Mouse (Mus musculus) CD8-positive naive resting alpha-beta T cell, adult 2 months (primary cell): Measurements from ENCODE around the gene Lss.
A peak's percentile ranks its signal among the peaks of the same experiment; 100 is the strongest.

ENCODE experiments used
- DNase-seq, 2 experiments: peaks; one replicate each; pipeline ENCODE4 v3.0.0; 2022; ENCODE audit warnings: low read depth in 2 of 2, low spot score in 2 of 2

Lss gene

DNA sequence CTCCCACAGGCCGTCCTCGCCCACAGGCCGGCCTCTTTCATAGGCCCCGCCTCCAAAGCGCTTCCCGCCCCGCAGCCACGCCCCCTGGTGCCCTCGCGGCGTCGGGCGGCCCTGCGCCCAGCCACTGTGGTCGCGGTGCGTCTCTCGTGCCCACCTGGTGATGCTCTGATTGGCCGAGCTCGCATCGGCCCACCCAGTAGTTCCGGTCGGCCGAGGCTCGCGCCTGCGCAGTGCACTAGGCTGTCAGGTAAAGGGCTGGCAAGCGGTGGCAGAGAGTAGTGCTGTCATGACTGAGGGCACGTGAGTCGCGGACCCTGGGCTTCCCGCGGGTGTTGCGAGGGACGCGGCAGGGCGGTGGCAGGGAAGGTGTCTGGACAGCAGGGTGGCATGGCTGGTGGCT is at the start of gene Lss:
Lss (plus strand) TSS at position 214 of the 400 bp plus-strand sequence.
- peak; percentile 94 to 95 for DNase-seq

DNA sequence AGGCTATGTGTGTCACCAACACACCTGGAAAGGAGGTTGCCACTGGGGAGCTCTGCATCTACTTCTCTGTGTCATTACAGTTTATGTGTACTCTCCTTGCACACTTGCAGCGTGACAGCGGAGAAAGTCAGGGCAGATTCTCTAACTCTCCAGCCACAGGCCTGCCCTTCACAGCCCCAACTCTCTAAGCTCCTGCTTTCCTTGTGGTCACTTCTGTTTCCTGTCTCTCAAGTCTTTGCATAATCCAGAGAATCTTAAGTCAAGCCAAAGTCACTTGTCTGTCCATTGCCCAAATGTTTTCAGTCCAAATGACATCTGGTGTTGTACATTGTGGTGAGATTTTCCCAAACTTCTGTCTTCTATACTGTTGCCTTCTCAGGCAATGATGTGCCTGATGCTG is 45.1 kb upstream of the Lss start:
- DNase-seq, result no peak

DNA sequence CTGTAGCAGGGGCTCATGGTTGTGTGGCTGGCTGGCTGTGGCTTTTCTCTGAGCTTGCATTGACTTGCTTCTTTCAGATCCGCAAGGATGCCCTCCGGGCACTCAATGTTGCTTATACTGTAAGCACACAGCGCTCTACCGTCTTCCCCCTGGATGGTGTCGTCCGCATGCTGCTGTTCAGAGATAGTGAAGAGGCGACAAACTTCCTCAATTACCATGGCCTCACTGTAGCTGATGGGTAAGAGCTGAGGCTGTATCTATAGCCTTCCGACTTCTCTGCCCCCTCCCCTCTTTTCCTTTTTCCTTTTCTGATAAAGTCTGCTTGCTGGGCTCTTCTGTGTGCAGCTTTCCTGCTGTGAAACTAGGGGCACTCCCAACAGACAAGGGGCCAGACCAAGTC is 43.1 kb upstream of the Lss start:
- DNase-seq, result no peak

GRCm38 (mm10) chr10:76489205-76489604 is 42.2 kb upstream of the Lss start:
- DNase-seq, result no peak

- no peak for DNase-seq
Measured at GRCm38 (mm10) chr10:76493527-76493926, 37.9 kb upstream of the Lss start.

- DNase-seq, result no peak
Measured at GRCm38 (mm10) chr10:76495501-76495900, 35.9 kb upstream of the Lss start.

GRCm38 (mm10) chr10:76496366-76496765 is 35.0 kb upstream of the Lss start:
- DNase-seq, result no peak

DNA sequence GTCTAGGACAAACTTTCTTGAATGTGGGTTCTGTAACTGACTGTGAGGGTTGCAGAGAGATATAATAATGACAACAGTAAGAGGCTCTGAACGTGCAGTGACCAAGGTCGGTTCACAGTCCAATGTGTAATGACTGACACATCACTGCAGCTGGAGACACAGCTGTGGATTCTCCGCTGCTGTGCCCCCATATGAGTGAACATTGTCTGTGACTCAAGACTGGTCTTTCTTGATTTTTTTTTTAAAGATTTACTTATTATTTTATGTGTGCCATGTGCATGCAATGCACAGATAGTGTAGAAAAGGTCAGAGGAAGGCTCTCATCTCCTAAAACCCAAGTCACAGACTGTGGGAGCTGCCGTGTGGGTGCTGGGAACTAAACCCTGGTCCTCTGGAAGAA is 33.9 kb upstream of the Lss start:
- no peak for DNase-seq

DNA sequence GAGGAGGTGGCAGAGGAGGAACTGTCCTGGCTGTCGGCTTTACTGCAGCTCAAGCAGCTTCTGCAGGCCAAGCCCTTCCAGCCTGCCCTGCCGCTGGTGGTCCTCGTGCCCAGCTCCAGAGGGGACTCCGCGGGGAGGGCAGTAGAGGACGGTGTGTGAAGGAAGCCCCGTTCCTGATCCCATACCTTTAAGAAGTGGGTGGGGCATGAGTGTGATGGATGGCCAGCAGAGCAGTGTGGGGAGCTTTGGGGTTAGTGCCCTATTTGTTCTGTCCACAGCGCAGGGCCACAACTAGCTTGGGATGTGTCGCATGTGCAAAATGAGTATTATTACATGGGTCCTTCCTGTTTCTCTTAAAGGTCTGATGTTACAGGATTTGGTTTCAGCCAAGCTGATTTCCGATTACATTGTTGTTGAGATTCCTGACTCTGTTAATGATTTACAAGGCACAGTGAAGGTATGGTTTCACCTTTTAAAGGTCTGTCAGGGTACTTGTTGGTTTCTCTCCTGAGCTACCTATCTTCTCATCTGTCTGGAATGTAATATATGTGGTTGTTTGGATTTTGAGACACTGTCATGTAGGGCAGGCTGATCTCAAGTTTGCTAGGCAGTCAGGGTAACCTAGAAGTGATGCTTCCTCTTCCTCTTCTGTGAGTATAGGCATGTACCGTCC is 27.0 kb upstream of the Lss start:
- no peak for DNase-seq

GRCm38 (mm10) chr10:76505865-76506264 is 25.5 kb upstream of the Lss start:
- DNase-seq, result no peak

GRCm38 (mm10) chr10:76512965-76513583 is 18.3 kb upstream of the Lss start:
- DNase-seq, result peak; percentile 72 to 77

DNA sequence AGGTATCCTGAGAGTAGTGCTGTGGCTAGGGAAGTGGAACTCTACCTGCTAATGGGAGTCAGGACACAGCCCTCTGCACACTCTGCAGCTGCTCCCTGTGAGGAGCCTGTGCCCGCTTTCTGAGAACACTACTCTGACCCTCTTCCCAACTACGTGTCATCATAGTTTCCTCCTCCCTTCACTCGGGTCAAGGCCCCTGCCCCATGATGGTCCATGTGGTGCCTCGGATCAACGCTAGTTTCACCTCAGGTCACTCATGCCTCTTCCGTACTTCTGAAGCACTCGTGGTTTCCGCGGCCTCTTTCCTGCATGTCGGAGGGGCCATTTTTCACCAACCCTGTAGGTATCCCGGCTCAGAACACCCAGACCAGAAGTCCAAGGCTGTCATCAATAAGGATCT is 466 bp upstream of the Lss start:
- DNase-seq, result no peak

GRCm38 (mm10) chr10:76531828-76532227 is 440 bp downstream of the Lss start:
- DNase-seq, result no peak

DNA sequence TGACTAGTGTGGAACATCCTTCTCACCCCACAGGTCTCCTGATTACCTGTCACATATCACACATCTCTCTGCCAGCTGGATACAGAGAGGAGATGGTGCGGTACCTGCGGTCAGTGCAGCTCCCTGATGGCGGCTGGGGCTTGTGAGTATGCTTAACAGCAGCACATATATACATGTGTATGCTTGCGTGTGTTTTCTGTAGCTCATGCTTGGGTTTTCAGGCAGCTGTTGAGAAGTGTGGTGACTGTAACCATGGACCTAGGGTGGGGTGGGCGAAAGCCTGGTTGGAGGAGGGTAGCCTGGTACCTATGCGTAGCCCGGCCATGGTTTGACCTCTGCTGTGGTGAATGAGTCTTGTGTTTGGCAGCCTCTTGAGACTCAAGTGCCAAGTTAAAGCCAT is 4.1 kb downstream of the Lss start:
- DNase-seq, result no peak

DNA sequence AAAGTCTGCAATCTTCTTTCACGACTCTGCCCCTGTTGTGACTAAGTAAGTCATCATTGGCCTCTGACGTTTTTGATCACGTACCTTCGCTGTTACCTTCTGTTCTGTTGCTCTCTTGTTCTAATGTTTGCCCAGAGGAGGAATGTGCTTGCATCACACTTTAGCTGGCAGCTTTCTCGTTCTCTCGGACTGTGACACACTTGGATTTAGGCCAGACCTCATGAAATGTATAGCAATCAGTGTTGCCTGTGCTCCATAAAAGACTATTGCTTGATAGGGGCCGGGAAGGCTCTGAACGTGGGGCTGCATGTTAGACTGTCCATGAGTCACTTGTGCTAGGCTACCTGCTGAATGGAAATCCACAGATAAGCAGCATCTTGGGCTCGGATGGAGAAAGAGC is 6.2 kb downstream of the Lss start:
- DNase-seq, result no peak

DNA sequence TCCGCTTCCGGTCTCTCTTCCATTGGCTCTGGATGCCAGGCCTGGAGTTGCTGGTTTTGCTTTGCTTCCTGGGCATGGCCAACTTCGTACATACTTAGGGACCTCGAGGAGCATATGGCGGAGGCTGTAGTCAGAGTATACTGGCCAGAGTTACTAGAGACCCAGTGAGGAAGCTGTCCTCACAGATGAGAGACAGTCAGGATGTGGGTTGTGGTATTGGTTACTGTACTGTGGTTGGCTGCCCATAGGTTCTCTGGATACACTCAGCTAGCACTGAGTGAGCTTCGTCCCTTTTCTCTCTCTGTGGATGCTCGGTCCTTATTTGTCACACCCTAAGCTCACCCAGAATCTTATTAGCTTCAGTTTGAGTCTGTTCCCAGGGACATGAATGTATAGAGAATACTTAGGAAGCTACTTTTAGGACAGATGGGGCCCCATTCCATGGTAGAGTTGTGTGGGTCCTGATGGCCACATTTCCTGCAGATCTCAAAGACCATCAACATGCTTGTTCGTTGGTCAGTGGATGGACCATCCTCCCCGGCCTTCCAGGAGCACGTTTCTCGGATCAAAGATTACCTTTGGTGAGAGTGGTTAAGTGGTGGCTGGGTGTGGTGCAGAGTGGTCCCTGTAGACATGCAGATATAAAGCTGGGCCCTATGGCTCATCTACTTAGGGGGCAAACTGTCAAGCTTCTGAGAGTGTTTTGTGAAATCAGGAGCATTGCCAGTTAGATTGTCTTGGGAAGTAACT is 10.1 kb downstream of the Lss start:
- no peak for DNase-seq

- peak in 1 of 2 experiments; percentile 24 for DNase-seq
Measured at GRCm38 (mm10) chr10:76542636-76543375, 11.4 kb downstream of the Lss start.

- no peak for DNase-seq
Measured at GRCm38 (mm10) chr10:76546566-76546965, 15.2 kb downstream of the Lss start.

GRCm38 (mm10) chr10:76548218-76548617 is 16.8 kb downstream of the Lss start:
- DNase-seq, result no peak

DNA sequence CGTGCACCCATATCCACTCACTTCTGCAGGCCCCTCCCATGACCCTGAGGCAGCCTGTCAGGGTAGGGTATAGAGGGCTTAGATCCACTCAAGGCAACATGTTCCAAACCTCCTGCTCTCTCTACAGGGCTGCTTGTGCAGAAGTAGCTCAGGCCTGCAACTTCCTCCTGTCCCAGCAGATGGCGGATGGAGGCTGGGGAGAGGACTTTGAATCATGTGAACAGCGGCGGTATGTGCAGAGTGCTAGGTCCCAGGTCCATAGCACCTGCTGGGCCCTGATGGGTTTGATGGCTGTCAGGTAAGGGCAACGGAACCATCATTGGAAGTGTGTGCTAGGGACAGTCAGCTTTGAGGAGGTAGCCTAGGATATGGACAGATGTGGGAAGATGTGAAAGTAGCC is 19.1 kb downstream of the Lss start:
- no peak for DNase-seq

- no peak for DNase-seq
Measured at GRCm38 (mm10) chr10:76551556-76551955, 20.2 kb downstream of the Lss start.

DNA sequence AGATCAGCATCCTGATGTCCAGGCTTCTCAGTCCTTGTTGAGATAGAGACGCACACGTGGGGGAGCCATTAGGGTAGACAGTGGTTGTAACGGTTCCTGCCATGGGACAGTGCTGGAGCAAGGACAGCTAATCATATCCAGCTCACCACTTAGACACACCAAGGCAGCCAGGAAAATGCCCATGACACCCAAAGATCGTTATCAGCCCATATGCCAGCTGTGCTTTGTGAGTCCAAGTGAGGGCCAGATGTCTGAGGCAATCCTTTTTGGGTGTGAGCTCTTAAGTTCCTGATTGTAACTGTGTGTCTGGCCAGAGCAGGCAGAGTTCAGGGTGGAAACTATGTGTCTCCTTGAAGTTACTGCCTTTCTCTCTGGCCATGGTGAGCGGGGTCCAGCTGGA is 22.7 kb downstream of the Lss start:
- DNase-seq, result no peak
